Mouse (Mus musculus) liver, embryonic 14.5 days (tissue): ENCODE results near the gene Dscam. TPM values are rescaled to one million over a fixed set of nuclear protein-coding genes. Genes with fewer than 3 reads are reported as not detected.
A peak's percentile ranks its signal among the peaks of the same experiment; 100 is the strongest.
"Not testable (repeated sequence)": the region's sequence is repeated elsewhere in the genome, so short reads cannot be mapped to it uniquely, and the experiment has no call there.

ENCODE experiments used
- ATAC-seq: fragments of 200-750 bp; cut with Nextera tagmentation; 2 replicates; pipeline ENCODE4 v1.8.0; 2017; ENCODE audit warnings: moderate number of reproducible peaks, mild to moderate bottlenecking, moderate library complexity; ENCODE audit not compliant: insufficient read depth
- DNase-seq, 3 experiments: peaks; one replicate each; pipeline ENCODE4 v3.0.0-alpha.2; 2012 to 2013; ENCODE audit warnings: low read depth in 3 of 3, low spot score in 3 of 3
- H3K27ac ChIP-seq: fragments of 300-500 bp; sonication (generic); 2 replicates; pipeline ENCODE4 v1.5.1; 2014; ENCODE audit warnings: moderate library complexity, mild to moderate bottlenecking, control low read depth, inconsistent platforms
- H3K27me3 ChIP-seq: fragments of 300-500 bp; sonication (generic); 2 replicates; pipeline ENCODE4 v1.6.1; 2014; ENCODE audit warnings: mild to moderate bottlenecking, low read length, moderate library complexity; ENCODE audit not compliant: control insufficient read depth, insufficient read depth
- H3K36me3 ChIP-seq: fragments of 300-500 bp; sonication (generic); replicated peaks from 2 replicates; pipeline ENCODE4 v1.6.1; 2014; ENCODE audit warnings: low read depth; ENCODE audit not compliant: control insufficient read depth, insufficient read depth
- H3K4me1 ChIP-seq, 2 experiments: fragments of 200-500 bp in 1 of 2; fragments of 300-500 bp in 1 of 2; sonication (generic) in 1 of 2; replicated peaks; 2 replicates each; pipeline ENCODE4 v1.6.1; 2012 to 2014; ENCODE audit warnings: antibody characterized with exemption in 1 of 2, inconsistent platforms in 1 of 2, low read length in 1 of 2; ENCODE audit not compliant: control insufficient read depth in 2 of 2, insufficient read depth in 2 of 2
- H3K4me2 ChIP-seq: fragments of 300-500 bp; sonication (generic); 2 replicates; pipeline ENCODE4 v1.6.1; 2014; ENCODE audit warnings: low read depth, mild to moderate bottlenecking, control low read depth, moderate library complexity
- H3K4me3 ChIP-seq, 2 experiments: fragments of 200-500 bp in 1 of 2; fragments of 300-500 bp in 1 of 2; sonication (generic) in 1 of 2; 2 replicates each; pipeline ENCODE4 v1.5.1; 2012 to 2014; ENCODE audit warnings: low read depth in 2 of 2, low read length in 2 of 2, mild to moderate bottlenecking in 2 of 2, control low read depth in 1 of 2, inconsistent platforms in 1 of 2, moderate library complexity in 1 of 2; ENCODE audit not compliant: insufficient read depth in 1 of 2
- H3K9ac ChIP-seq: fragments of 300-500 bp; sonication (generic); replicated peaks from 2 replicates; pipeline ENCODE4 v1.6.1; 2014; ENCODE audit warnings: mild to moderate bottlenecking, control low read depth, moderate library complexity
- H3K9me3 ChIP-seq: fragments of 300-500 bp; sonication (generic); 2 replicates; pipeline ENCODE4 v1.6.1; 2016; ENCODE audit warnings: low read length, mixed read lengths; ENCODE audit not compliant: control insufficient read depth
- CTCF ChIP-seq: IDR thresholded peaks from 2 replicates; pipeline ENCODE4 v1.5.1; 2016; ENCODE audit warnings: antibody characterized with exemption, low read depth, control low read depth
- EP300 ChIP-seq: IDR thresholded peaks from 2 replicates; pipeline ENCODE4 v1.6.1; 2016; ENCODE audit warnings: antibody characterized with exemption, low read depth
- WGBS: fragments of 180-500 bp; shearing (Covaris S2); extraction: QIAGEN DNeasy Blood & Tissue Kit; methylation state at CpG from one replicate; pipeline ENCODE4 v1.1.7; 2014; ENCODE audit not compliant: insufficient replicate concordance; 5-methylcytosine and 5-hydroxymethylcytosine counted together
- polyA plus RNA-seq, 2 experiments: library from polyadenylated mRNA; depleted of rRNA in 1 of 2; stranded (reverse) in 1 of 2; unstranded in 1 of 2; fragments of >200 nt; fragmentation: Nextera tagmentation in 1 of 2; extraction: Ambion mirVana in 1 of 2; gene quantifications; 2 replicates each; pipeline versions ENCODE4 v1.2.1 to v1.2.3; 2012 to 2014

Gene Dscam
- polyA plus RNA-seq, 2 experiments, result not detected

DNA sequence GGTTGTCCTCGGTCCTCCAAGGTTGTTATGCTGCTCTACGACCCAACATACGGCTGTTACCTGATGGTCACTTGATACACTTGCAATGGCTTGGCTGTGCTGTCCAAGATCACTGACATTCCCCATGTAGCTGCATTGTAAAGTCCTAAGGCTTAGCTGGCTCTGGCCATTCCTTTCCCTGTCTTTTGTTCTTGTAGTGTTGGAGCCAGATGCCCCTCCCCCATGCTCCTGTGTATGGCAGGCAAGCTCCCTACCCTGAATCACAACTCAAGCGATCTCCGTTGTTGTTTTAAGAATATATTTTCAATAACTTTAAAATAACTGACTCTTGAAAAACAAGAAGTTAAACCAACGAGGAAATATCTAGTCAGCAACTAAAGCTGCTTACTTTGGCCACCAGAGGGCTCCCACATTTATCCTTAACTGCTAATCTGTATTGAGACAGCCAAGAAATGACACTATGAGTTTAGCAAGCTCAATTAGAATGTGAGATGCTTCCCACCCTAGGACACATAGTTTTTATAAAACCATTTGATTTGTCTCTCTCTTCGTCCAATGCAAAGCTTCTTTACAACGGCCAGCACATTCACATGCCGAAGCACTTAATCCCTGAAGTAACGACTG is 273.9 kb downstream of the Dscam start:
- Histone ChIP-seq H3K9me3 (no peaks in the 10 kb centered on the region), H3K4me1 (no peaks in the 10 kb centered on the region), H3K36me3 (no peaks in the 10 kb centered on the region), H3K4me2 (no peak overlapping the region), H3K9ac (no peak overlapping the region), H3K4me3 (no peak overlapping the region), H3K27ac (no peak overlapping the region), H3K27me3 (no peaks in the 10 kb centered on the region; the same call in 1 of the 2 replicates)
- WGBS, result 51% methylated on average over 10 of the region's 10 CpGs
- DNase-seq, result peak in 2 of 3 experiments; percentile 26 to 29
- TF ChIP-seq EP300 (no peak), CTCF (peak; percentile 68)
- no peak for ATAC-seq

GRCm38 (mm10) chr16:96888036-96888435 is 282.5 kb downstream of the Dscam start:
- Histone ChIP-seq H3K9ac (no peak overlapping the region), H3K27me3 (no peaks in the 10 kb centered on the region), H3K4me1 (no peaks in the 10 kb centered on the region), H3K27ac (no peak overlapping the region), H3K36me3 (no peaks in the 10 kb centered on the region), H3K4me3 (no peak overlapping the region), H3K4me2 (no peak overlapping the region), H3K9me3 (no peaks in the 10 kb centered on the region)
- no peak for ATAC-seq
- TF ChIP-seq EP300 (no peak), CTCF (no peak)
- 28% methylated on average over 1 of the region's 1 CpGs for WGBS
- no peak for DNase-seq

- TF ChIP-seq CTCF (no peak), EP300 (no peak)
- Histone ChIP-seq H3K27ac (no peak overlapping the region), H3K4me2 (no peak overlapping the region), H3K27me3 (no peaks in the 10 kb centered on the region), H3K9me3 (no peaks in the 10 kb centered on the region), H3K36me3 (no peaks in the 10 kb centered on the region), H3K4me3 (no peak overlapping the region), H3K9ac (no peak overlapping the region), H3K4me1 (no peaks in the 10 kb centered on the region)
- WGBS, result 55% methylated on average over 2 of the region's 2 CpGs
- ATAC-seq (no peak), DNase-seq (no peak)
Measured at GRCm38 (mm10) chr16:96885817-96886216, 284.7 kb downstream of the Dscam start.

DNA sequence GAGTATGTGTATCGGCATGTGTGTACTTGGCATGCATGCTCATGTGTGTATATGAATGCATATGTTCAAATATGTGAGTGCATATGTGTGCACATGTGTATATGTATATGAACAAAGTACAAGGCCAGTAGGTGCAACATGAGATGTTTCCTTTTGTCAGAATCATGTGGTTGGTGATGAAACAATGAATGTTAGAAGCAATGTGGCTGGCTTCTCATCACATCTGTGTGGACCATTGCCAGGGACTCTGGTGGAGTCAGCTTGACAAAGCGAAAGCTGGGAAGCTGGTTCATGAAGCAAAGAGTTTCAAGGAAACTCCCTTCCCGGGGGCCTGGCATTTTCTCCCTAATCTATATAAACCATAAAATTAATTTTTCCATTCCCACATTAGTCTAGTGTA is 286.0 kb downstream of the Dscam start:
- H3K4me2 ChIP-seq, ATAC-seq, H3K36me3 ChIP-seq, H3K9me3 ChIP-seq, H3K9ac ChIP-seq, H3K4me3 ChIP-seq, DNase-seq, H3K4me1 ChIP-seq, H3K27me3 ChIP-seq, H3K27ac ChIP-seq: not testable (repeated sequence)
- 53% methylated on average over 2 of the region's 3 CpGs for WGBS

GRCm38 (mm10) chr16:96877271-96877670 is 293.3 kb downstream of the Dscam start:
- no peak overlapping the region for H3K4me2 ChIP-seq
- 69% methylated on average over 4 of the region's 4 CpGs for WGBS

More at GRCm38 (mm10) chr16:96877271-96877670, 293.3 kb downstream of the Dscam start:
- Histone ChIP-seq H3K27me3 (no peaks in the 10 kb centered on the region), H3K9ac (no peak overlapping the region), H3K9me3 (no peaks in the 10 kb centered on the region), H3K27ac (no peak overlapping the region), H3K4me3 (no peak overlapping the region), H3K4me1 (no peaks in the 10 kb centered on the region), H3K36me3 (no peaks in the 10 kb centered on the region)
- TF ChIP-seq CTCF, result no peak
- TF ChIP-seq EP300, result no peak
- ATAC-seq, result no peak
- DNase-seq, result no peak
